Mouse (Mus musculus): ENCODE measurements around the gene Ptprg.

- TF ChIP-seq CTCF (IDR thresholded peaks at IDR 0.05; ENCODE audit: control insufficient read depth, insufficient read depth, insufficient read length) (no peak), USF1 (IDR thresholded peaks at IDR 0.05; ENCODE audit: low read depth) (no peak)
These were observed 667.2 kb downstream of the Ptprg start for GRCm38 (mm10) chr14:12220540-12220939.

All from C2C12 (cell line).